Mouse (Mus musculus): ENCODE results near the gene Gpr179.

Gpr179 gene

GRCm38 (mm10) chr11:97355247-97355646, 3.4 kb upstream of the Gpr179 start:
- no peak for DNase-seq (ENCODE audit: low read depth, low spot score)

- DNase-seq (ENCODE audit: low read depth, low spot score) = peak; percentile 85
Observed at GRCm38 (mm10) chr11:97354646-97355045, 2.8 kb upstream of the Gpr179 start.

GRCm38 (mm10) chr11:97352935-97353597, 1.2 kb upstream of the Gpr179 start:
- no peak for DNase-seq (ENCODE audit: low read depth, low spot score)

GRCm38 (mm10) chr11:97350035-97350434, 1.8 kb downstream of the Gpr179 start:
- peak; percentile 78 for DNase-seq (ENCODE audit: low read depth, low spot score)

- no peak for DNase-seq (ENCODE audit: low read depth, low spot score)
Observed at GRCm38 (mm10) chr11:97347291-97347690, 4.6 kb downstream of the Gpr179 start.

GRCm38 (mm10) chr11:97346383-97346782, 5.5 kb downstream of the Gpr179 start:
- DNase-seq (ENCODE audit: low read depth, low spot score) = no peak

- no peak for DNase-seq (ENCODE audit: low read depth, low spot score)
Observed at GRCm38 (mm10) chr11:97345446-97345845, 6.4 kb downstream of the Gpr179 start.

- DNase-seq (ENCODE audit: low read depth, low spot score) = no peak
Observed at GRCm38 (mm10) chr11:97343619-97344018, 8.3 kb downstream of the Gpr179 start.

- DNase-seq (ENCODE audit: low read depth, low spot score) = no peak
Observed at GRCm38 (mm10) chr11:97343175-97343574, 8.7 kb downstream of the Gpr179 start.

GRCm38 (mm10) chr11:97338977-97339315, 12.9 kb downstream of the Gpr179 start:
- DNase-seq (ENCODE audit: low read depth, low spot score) = no peak

GRCm38 (mm10) chr11:97338302-97338976, 13.4 kb downstream of the Gpr179 start:
- DNase-seq (ENCODE audit: low read depth, low spot score) = no peak

- no peak for DNase-seq (ENCODE audit: low read depth, low spot score)
Observed at GRCm38 (mm10) chr11:97337363-97337762, 14.5 kb downstream of the Gpr179 start.

GRCm38 (mm10) chr11:97336751-97337345, 15.0 kb downstream of the Gpr179 start:
- DNase-seq (ENCODE audit: low read depth, low spot score) = peak; percentile 72

GRCm38 (mm10) chr11:97336238-97336637, 15.6 kb downstream of the Gpr179 start:
- no peak for DNase-seq (ENCODE audit: low read depth, low spot score)

GRCm38 (mm10) chr11:97334400-97334799, 17.5 kb downstream of the Gpr179 start:
- DNase-seq (ENCODE audit: low read depth, low spot score) = no peak

- no peak for DNase-seq (ENCODE audit: low read depth, low spot score)
Observed at GRCm38 (mm10) chr11:97333896-97334295, 18.0 kb downstream of the Gpr179 start.

GRCm38 (mm10) chr11:97333044-97333443, 18.8 kb downstream of the Gpr179 start:
- peak; percentile 84 for DNase-seq (ENCODE audit: low read depth, low spot score)

- DNase-seq (ENCODE audit: low read depth, low spot score) = no peak
Observed at GRCm38 (mm10) chr11:97331231-97332190, 20.4 kb downstream of the Gpr179 start.

GRCm38 (mm10) chr11:97330315-97330714, 21.6 kb downstream of the Gpr179 start:
- DNase-seq (ENCODE audit: low read depth, low spot score) = peak; percentile 53

GRCm38 (mm10) chr11:97328148-97328547, 23.7 kb downstream of the Gpr179 start:
- peak; percentile 90 for DNase-seq (ENCODE audit: low read depth, low spot score)

GRCm38 (mm10) chr11:97325224-97325623, 26.7 kb downstream of the Gpr179 start:
- peak; percentile 74 for DNase-seq (ENCODE audit: low read depth, low spot score)

Measured in ES-CJ7 (cell line).